Mouse (Mus musculus) embryonic facial prominence, embryonic 13.5 days (tissue): ENCODE measurements around the gene Plrg1. TPM values are rescaled to one million over a fixed set of nuclear protein-coding genes. Genes with fewer than 3 reads are reported as not detected.

Source experiments
- ATAC-seq: fragments of 200-750 bp; cut with Nextera tagmentation; 2 replicates; pipeline ENCODE4 v1.8.0; 2017; ENCODE audit warnings: low read depth; ENCODE audit not compliant: insufficient number of reproducible peaks, insufficient read depth, low FRiP score, low TSS enrichment
- H3K27ac ChIP-seq: fragments of 300-500 bp; sonication (generic); 2 replicates; pipeline ENCODE4 v1.5.1; 2015; ENCODE audit warnings: moderate library complexity, mild to moderate bottlenecking, inconsistent platforms
- H3K27me3 ChIP-seq: fragments of 300-500 bp; sonication (generic); 2 replicates; pipeline ENCODE4 v1.6.1; 2015; ENCODE audit warnings: mild to moderate bottlenecking, inconsistent platforms
- H3K36me3 ChIP-seq: fragments of 300-500 bp; sonication (generic); 2 replicates; pipeline ENCODE4 v1.6.1; 2015; ENCODE audit warnings: mild to moderate bottlenecking, inconsistent platforms
- H3K4me1 ChIP-seq: fragments of 300-500 bp; sonication (generic); 2 replicates; pipeline ENCODE4 v1.6.1; 2015; ENCODE audit warnings: inconsistent platforms
- H3K4me2 ChIP-seq: fragments of 300-500 bp; sonication (generic); 2 replicates; pipeline ENCODE4 v1.6.1; 2015; ENCODE audit warnings: moderate library complexity, mild to moderate bottlenecking, inconsistent platforms
- H3K4me3 ChIP-seq: fragments of 300-500 bp; sonication (generic); 2 replicates; pipeline ENCODE4 v1.5.1; 2015; ENCODE audit warnings: mild to moderate bottlenecking, inconsistent platforms
- H3K9ac ChIP-seq: fragments of 300-500 bp; sonication (generic); 2 replicates; pipeline ENCODE4 v1.6.1; 2015; ENCODE audit warnings: mild to moderate bottlenecking, inconsistent platforms
- H3K9me3 ChIP-seq: fragments of 300-500 bp; sonication (generic); 2 replicates; pipeline ENCODE4 v1.6.1; 2016; ENCODE audit warnings: inconsistent platforms
- WGBS: fragments of 180-500 bp; shearing (Covaris S2); methylation state at CpG from one replicate; pipeline ENCODE4 v1.1.7; 2015; ENCODE audit warnings: mixed read lengths; 5-methylcytosine and 5-hydroxymethylcytosine counted together
- polyA plus RNA-seq: library from polyadenylated mRNA; unstranded; fragments of >200 nt; fragmentation: Nextera tagmentation; extraction: Ambion mirVana; gene quantifications from 2 replicates; pipeline ENCODE4 v1.2.1, GENCODE M21; 2015

The Plrg1 gene
- polyA plus RNA-seq, 1 experiment from 2014 or later = 110 TPM

- no peaks in the 10 kb centered on the region for H3K9me3 ChIP-seq
- no peak overlapping the region for H3K9ac ChIP-seq
- WGBS = 84% methylated on average over 9 of the region's 9 CpGs
- H3K4me3 ChIP-seq = no peak overlapping the region
- no peaks in the 10 kb centered on the region for H3K27me3 ChIP-seq
- no peaks in the 10 kb centered on the region for H3K4me1 ChIP-seq
- no peak for ATAC-seq
- H3K27ac ChIP-seq = no peak overlapping the region
- H3K4me2 ChIP-seq = no peak overlapping the region
- H3K36me3 ChIP-seq = no peaks in the 10 kb centered on the region
These were observed 27.6 kb upstream of the Plrg1 start for GRCm38 (mm10) chr3:83027546-83028251.

- Histone ChIP-seq H3K36me3 (no peaks in the 10 kb centered on the region), H3K4me1 (peaks cover 3% of the 10 kb centered on the region; the same call in 1 of the 2 replicates), H3K9me3 (no peaks in the 10 kb centered on the region), H3K4me3 (no peak overlapping the region), H3K4me2 (no peak overlapping the region), H3K27ac (no peak overlapping the region), H3K9ac (no peak overlapping the region), H3K27me3 (no peaks in the 10 kb centered on the region; the same call in 1 of the 2 replicates)
- WGBS = 83% methylated on average over 4 of the region's 4 CpGs
- no peak for ATAC-seq
These were observed 25.0 kb upstream of the Plrg1 start for GRCm38 (mm10) chr3:83030331-83030730.

DNA sequence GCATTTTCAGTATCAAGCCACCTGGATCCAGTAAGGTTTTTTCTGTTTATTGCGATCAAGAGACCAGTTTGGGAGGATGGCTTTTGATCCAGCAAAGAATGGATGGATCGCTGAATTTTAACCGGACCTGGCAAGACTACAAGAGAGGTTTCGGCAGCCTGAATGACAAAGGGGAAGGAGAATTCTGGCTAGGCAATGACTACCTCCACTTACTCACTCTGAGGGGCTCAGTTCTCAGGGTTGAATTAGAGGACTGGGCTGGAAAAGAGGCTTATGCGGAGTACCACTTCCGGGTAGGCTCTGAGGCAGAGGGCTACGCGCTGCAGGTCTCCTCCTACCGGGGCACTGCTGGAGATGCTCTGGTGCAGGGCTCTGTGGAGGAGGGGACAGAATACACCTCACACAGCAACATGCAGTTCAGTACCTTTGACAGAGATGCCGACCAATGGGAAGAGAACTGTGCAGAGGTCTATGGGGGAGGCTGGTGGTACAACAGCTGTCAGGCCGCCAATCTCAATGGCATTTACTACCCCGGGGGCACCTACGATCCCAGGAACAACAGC, 22.5 kb upstream of the Plrg1 start:
- Histone ChIP-seq H3K27ac (no peak overlapping the region), H3K9me3 (no peaks in the 10 kb centered on the region), H3K36me3 (no peaks in the 10 kb centered on the region), H3K4me1 (peaks cover 3% of the 10 kb centered on the region; the same call in 1 of the 2 replicates), H3K9ac (no peak overlapping the region), H3K27me3 (no peaks in the 10 kb centered on the region; the same call in 1 of the 2 replicates), H3K4me3 (peak overlapping the region; percentile 16), H3K4me2 (peak overlapping the region; percentile 53)
- WGBS = 37% methylated on average over 13 of the region's 13 CpGs
- ATAC-seq = 0 out of 2 replicates have a peak, but pooled peaks have one; percentile 6

- no peaks in the 10 kb centered on the region for H3K36me3 ChIP-seq
- H3K9ac ChIP-seq = no peak overlapping the region
- H3K4me3 ChIP-seq = no peak overlapping the region
- 73% methylated on average over 8 of the region's 8 CpGs for WGBS
- ATAC-seq = no peak
- H3K9me3 ChIP-seq = no peaks in the 10 kb centered on the region
- no peaks in the 10 kb centered on the region; the same call in 1 of the 2 replicates for H3K27me3 ChIP-seq
- H3K4me1 ChIP-seq = peaks cover 3% of the 10 kb centered on the region; the same call in 1 of the 2 replicates
- H3K27ac ChIP-seq = no peak overlapping the region
- H3K4me2 ChIP-seq = no peak overlapping the region
These were observed 21.5 kb upstream of the Plrg1 start for GRCm38 (mm10) chr3:83033801-83034200.

DNA sequence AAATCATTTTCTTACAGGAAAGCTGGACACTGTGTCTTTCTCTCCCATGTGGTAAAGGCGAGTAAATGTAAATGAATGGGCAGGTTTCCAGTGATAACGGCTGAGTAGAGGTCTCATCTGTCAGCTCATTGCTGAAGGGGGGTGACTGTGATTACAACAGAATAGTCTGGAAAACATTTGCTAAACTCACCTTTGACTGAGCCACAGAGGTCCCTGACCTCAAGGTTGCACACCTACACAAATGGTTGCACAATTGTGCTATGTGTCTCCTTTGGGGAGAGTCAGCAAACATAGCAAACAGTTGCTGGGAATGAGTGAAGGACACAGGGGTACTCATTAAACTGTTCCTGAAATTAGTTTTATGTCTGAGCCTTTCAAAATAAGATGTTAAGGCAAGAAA, 16.5 kb upstream of the Plrg1 start:
- no peak overlapping the region for H3K4me3 ChIP-seq
- no peaks in the 10 kb centered on the region for H3K36me3 ChIP-seq
- 75% methylated on average over 2 of the region's 2 CpGs for WGBS
- H3K4me1 ChIP-seq = no peaks in the 10 kb centered on the region
- no peak overlapping the region for H3K4me2 ChIP-seq
- no peak overlapping the region for H3K9ac ChIP-seq
- H3K9me3 ChIP-seq = no peaks in the 10 kb centered on the region
- ATAC-seq = no peak
- H3K27me3 ChIP-seq = no peaks in the 10 kb centered on the region
- no peak overlapping the region for H3K27ac ChIP-seq

GRCm38 (mm10) chr3:83039666-83040065, 15.7 kb upstream of the Plrg1 start:
- Histone ChIP-seq H3K4me1 (no peaks in the 10 kb centered on the region), H3K9me3 (no peaks in the 10 kb centered on the region), H3K27ac (no peak overlapping the region), H3K27me3 (no peaks in the 10 kb centered on the region), H3K4me2 (no peak overlapping the region), H3K4me3 (no peak overlapping the region), H3K36me3 (no peaks in the 10 kb centered on the region), H3K9ac (no peak overlapping the region)
- no peak for ATAC-seq
- WGBS = 70% methylated on average over 4 of the region's 4 CpGs

- no peak overlapping the region for H3K9ac ChIP-seq
- H3K27ac ChIP-seq = no peak overlapping the region
- no peaks in the 10 kb centered on the region for H3K27me3 ChIP-seq
- 89% methylated on average over 5 of the region's 5 CpGs for WGBS
- no peaks in the 10 kb centered on the region for H3K36me3 ChIP-seq
- H3K4me3 ChIP-seq = no peak overlapping the region
- H3K4me1 ChIP-seq = no peaks in the 10 kb centered on the region
- H3K9me3 ChIP-seq = no peaks in the 10 kb centered on the region
- no peak for ATAC-seq
- H3K4me2 ChIP-seq = no peak overlapping the region
These were observed 12.9 kb upstream of the Plrg1 start for GRCm38 (mm10) chr3:83042451-83042850.

DNA sequence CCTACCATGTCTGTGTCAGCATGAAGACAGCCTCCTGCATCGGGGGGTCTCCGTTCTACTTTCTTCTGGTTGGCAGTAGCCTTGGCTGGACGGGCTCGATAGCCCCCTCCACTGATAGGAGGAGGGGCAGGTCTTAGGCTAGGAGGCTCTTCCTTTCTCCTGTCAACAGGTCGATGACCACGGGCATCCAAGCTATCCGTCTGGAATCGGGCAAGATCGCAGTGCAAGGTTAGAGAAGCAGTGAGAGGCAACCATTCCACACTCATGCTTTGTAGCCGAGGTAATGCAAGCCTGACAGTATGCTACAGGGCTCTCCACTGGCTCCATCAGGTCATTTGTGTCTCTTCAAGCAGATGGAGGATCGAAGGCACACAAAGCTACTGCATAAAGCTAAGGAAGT, 8.7 kb upstream of the Plrg1 start:
- no peaks in the 10 kb centered on the region for H3K27me3 ChIP-seq
- WGBS = 83% methylated on average over 11 of the region's 11 CpGs
- H3K4me2 ChIP-seq = no peak overlapping the region
- no peaks in the 10 kb centered on the region for H3K4me1 ChIP-seq
- H3K9ac ChIP-seq = no peak overlapping the region
- H3K36me3 ChIP-seq = no peaks in the 10 kb centered on the region
- no peaks in the 10 kb centered on the region for H3K9me3 ChIP-seq
- no peak for ATAC-seq
- no peak overlapping the region for H3K4me3 ChIP-seq
- no peak overlapping the region for H3K27ac ChIP-seq

GRCm38 (mm10) chr3:83049680-83050079, 5.6 kb upstream of the Plrg1 start, which contains the start of gene Fgb:
TSS of gene Fgb (minus strand) at chr3:83049863.
- Histone ChIP-seq H3K9ac (no peak within 1 kb of the TSS), H3K27ac (no peak within 1 kb of the TSS), H3K4me2 (no peak within 1 kb of the TSS), H3K27me3 (no peaks in the 10 kb centered on the region), H3K4me1 (no peaks in the 10 kb centered on the region), H3K9me3 (no peaks in the 10 kb centered on the region), H3K36me3 (no peaks in the 10 kb centered on the region), H3K4me3 (no peak within 1 kb of the TSS)
- 92% methylated on average over 8 of the region's 8 CpGs for WGBS
- ATAC-seq = no peak

DNA sequence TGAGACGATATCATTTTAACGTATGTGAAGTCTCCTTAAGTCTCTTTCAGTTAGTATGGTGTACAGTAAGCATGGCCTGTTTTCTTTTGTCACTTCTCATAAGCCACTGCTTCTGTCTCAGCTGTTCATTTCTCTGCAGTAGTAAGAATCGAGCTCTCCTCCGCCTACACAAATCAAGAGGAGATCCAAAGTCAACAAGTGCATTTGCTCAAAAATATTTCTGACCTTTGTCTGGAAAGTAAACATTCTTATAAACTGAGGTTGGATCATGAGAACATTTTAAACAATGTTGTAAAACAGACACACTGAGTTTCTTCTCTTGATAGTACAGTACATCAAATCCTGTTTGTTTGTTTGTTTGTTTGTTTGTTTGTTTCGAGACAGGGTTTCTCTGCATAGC, 4.7 kb upstream of the Plrg1 start:
- Histone ChIP-seq H3K9me3 (no peaks in the 10 kb centered on the region), H3K36me3 (no peaks in the 10 kb centered on the region), H3K9ac (no peak overlapping the region), H3K27ac (no peak overlapping the region), H3K4me1 (no peaks in the 10 kb centered on the region), H3K4me3 (no peak overlapping the region), H3K27me3 (no peaks in the 10 kb centered on the region), H3K4me2 (no peak overlapping the region)
- 84% methylated on average over 5 of the region's 5 CpGs for WGBS
- ATAC-seq = no peak

DNA sequence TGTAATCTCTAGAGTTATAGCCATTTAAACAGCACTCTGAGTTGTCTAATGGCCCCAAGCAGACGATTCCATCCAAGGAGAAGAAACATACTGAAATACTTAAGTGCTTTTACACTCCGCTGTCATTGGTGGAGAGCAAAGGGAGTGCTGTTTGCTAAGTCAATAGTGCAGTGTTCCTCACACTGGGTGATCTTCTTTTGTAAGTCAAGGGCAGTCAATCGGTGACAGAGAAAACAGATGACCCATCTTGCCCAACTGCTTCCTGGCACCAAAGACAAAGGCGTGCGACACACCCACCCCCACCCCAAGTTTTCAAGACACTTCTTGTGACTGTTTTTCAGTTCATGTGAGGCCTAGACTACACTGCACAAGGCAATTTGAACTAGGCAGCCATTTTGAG, 3.2 kb upstream of the Plrg1 start:
- ATAC-seq = no peak
- Histone ChIP-seq H3K36me3 (peaks cover 6% of the 10 kb centered on the region; the same call in 1 of the 2 replicates), H3K9me3 (no peaks in the 10 kb centered on the region), H3K4me3 (no peak overlapping the region), H3K27me3 (no peaks in the 10 kb centered on the region), H3K4me1 (peaks cover 9% of the 10 kb centered on the region), H3K4me2 (no peak overlapping the region), H3K27ac (no peak overlapping the region), H3K9ac (no peak overlapping the region)
- WGBS = 87% methylated on average over 5 of the region's 5 CpGs

DNA sequence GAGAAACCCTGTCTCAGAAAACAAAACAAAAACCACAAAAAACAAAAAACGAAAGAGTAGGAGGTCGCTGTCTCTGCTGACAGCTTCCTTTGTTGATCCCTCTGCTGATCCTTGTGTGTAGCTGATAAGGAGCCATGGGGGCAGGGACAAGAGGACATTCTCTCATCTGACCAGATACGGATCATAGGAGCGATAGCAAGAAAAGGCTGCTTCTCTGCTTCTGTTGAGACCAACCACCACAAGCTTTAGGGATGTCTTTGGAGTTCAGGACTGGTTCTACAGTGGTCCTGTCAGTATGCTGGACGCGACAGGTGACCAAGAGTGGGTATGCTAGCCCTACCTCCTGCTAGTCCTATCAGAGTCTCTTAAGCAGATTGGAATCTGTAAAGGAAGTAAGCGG, 2.2 kb upstream of the Plrg1 start:
- Histone ChIP-seq H3K27me3 (no peaks in the 10 kb centered on the region), H3K27ac (no peak overlapping the region), H3K9ac (no peak overlapping the region), H3K9me3 (no peaks in the 10 kb centered on the region), H3K4me2 (no peak overlapping the region), H3K36me3 (peaks cover 12% of the 10 kb centered on the region; the same call in 1 of the 2 replicates), H3K4me3 (no peak overlapping the region), H3K4me1 (peaks cover 9% of the 10 kb centered on the region)
- ATAC-seq = no peak
- 87% methylated on average over 7 of the region's 7 CpGs for WGBS
